Mouse (Mus musculus): Measurements from ENCODE around the gene Ccnl1.

- TF ChIP-seq POLR2A (IDR thresholded peaks at IDR 0.05; ENCODE audit: borderline replicate concordance, low read depth, low read length) (no peak), CTCF (IDR thresholded peaks at IDR 0.05; ENCODE audit: low read depth, low read length) (no peak)
Observed at GRCm38 (mm10) chr3:65909454-65909853, 48.6 kb downstream of the Ccnl1 start.
